Mouse (Mus musculus): ENCODE measurements around the gene S100a8. TPM values are rescaled to one million over a fixed set of nuclear protein-coding genes. Genes with fewer than 3 reads are reported as not detected.

S100a8 gene
- 1 to 10 TPM; 3.7 to 4.7 TPM for total RNA-seq (2021)

DNA sequence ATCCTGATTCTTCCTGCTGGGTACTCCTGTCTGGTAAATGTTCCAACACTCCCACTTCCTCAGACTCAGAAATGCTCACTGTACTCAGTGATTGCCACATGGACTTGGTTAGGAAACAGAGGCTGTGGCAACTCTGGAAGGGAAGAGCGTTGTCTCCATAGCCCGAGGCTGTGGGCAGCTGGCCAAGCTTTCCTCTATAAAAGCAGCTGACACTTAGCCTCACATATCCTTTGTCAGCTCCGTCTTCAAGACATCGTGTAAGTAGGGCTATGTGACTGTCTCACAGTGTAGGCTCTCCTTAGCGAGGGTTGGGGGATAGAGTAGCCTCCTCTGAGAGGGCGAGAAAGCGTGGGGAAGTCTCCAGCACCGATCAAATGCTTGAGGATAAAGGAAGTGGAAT lies at the start of gene S100a8:
Gene S100a8 (plus strand): TSS at position 133 of the 400 bp plus-strand sequence.
- intact Hi-C loops (cut with DNase I), result no loop called here
- peak; percentile 7 to 18 for DNase-seq

DNA sequence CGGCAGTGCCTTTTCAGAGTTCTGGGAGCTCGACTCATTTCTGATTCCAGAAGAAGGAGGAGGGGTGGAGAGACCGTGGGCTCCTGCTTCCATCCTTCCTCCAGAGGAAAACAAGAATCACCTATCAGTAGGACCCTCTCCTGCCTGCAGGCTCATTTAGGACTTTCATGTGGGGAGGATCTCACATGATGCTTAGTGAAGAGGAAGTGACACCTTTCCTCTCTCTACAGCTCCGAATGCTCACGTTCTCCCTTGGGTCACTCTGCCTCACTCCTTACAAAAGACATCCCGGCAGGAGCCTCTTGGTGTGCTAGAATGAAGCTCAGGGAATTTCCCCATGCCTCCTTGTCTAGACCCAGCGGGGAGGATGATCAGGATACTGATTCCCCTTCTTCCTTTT lies 47.2 kb upstream of the S100a8 start:
- no peak for DNase-seq
- intact Hi-C loops (cut with DNase I), result no loop called here

DNA sequence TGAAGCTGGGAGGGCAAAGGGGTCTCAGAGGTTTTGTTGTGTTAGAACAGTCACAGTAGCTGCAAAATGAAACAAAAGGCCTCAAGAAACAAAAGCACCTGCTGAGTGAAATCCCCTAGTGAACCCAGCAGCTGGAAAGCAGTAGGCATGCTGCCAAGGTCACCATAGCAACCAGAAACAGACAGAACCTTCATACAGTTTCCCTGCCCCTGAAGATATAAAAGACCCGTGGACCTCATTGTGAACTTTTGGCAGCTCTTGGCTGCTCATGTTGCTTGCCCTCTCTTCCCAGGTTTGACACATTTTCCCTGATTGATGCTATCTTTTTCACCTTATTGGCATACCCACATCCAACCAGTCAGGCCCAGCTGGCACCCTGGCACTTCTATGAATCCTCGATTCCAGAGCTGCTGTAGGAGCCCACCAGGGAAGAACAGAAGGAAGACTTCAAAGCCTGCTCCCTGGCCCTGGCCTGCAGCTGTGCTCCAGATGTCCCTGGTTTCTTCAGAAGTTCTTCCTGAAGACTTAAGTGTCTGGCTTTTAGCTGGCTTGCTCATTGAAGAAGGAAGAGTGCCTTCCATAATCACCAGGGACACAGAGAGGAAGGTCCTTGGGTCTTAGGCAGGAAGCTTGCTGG lies 45.2 kb upstream of the S100a8 start:
- DNase-seq, result peak; percentile 86 to 88
- intact Hi-C loops (cut with DNase I), result no loop called here

DNA sequence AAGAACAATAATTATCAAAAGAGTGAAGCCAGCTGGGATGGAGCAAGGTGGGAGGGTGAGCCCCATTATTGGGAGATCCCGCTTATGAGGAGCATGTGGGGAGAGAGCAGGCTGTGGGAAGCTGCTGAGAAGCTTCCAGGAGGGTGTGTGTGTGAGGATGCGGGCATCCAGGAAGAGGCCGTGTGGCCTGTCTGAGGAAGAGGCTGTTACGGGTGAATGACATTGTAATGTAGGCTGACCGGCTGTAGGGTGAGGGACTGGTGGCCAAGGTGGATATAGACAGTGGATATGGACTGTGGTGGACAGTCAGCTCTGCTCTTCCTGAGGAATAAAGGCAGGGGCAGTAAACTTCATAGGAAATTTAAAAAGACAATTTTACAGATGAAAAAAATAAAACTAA lies 43.3 kb upstream of the S100a8 start:
- DNase-seq, result no peak
- intact Hi-C loops (cut with DNase I), result no loop called here

DNA sequence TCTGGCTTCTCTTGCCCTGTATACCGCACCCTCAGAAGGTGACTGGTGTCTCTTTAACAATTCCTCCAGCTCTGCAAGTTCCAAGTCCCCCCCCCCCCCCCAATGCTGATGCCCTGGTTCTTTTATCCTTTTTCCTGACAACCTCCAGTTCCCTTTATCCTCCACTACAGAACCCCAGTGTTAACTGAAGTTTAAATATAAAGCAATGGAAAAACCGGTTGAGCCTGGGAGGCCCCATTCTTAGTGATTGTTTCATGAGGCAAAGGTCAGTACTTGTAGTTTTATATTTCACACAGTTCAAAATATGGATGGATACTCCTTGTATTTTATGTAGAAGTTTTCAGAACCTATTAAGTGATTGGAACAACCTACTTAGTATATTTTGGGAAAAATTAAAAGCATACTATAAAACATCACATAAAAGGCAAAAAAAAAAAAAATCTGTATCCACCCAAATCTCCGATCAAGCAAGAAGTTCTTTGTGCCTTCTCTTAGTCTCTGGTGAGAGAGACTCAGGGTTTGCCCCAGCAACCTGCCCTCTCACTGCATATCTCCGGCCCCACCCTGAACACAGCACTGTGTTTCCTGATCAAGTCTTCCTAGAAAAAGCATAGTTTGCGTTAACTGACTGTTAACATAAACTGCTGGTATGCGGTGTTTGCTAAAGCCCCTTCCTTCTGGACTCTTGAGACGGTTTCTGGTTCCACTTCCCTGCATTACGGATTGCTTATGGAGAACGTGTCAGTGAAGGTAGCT lies 42.3 kb upstream of the S100a8 start:
- intact Hi-C loops (cut with DNase I), result no loop called here
- DNase-seq, result no peak

DNA sequence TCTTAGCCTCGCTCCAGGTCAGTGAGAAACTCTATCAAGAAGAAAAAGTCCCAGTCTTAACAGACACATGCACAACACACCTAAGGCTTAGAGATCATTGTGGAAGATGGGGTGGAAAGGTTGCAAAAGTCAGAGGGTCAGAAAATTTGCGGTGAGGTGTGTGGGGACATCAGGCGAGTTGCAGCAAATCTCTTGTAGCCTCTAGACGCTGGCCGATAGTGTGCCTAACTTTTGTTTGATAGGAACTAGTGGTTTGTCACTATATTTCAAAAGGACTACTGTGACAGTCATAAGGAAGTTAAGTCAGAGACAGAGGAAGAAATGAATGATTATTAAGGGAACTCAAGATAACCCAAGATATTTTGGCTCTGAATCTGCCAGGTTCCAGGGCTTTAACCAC lies 41.4 kb upstream of the S100a8 start:
- intact Hi-C loops (cut with DNase I), result no loop called here
- no peak for DNase-seq

DNA sequence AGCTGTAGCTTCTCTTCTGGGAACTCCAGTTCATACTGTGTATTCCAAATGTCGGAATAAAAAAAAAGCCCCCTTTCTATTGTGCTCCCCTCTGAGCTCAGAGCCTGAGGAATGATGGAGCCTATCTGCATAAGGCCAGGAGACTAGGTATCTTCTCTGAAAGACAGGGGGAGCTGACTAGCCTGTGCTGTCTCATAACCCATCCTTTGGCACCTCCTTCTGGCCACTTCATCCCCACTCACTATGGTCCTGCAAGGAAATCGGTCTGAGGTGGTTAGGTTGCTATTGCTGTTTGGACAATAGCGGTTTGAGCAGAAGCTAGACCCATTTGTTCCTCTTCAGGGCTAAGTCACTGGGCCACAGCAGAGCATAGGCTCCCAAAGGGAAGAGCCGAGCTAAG lies 41.0 kb upstream of the S100a8 start:
- DNase-seq, result peak; percentile 29 to 33
- intact Hi-C loops (cut with DNase I), result no loop called here

DNA sequence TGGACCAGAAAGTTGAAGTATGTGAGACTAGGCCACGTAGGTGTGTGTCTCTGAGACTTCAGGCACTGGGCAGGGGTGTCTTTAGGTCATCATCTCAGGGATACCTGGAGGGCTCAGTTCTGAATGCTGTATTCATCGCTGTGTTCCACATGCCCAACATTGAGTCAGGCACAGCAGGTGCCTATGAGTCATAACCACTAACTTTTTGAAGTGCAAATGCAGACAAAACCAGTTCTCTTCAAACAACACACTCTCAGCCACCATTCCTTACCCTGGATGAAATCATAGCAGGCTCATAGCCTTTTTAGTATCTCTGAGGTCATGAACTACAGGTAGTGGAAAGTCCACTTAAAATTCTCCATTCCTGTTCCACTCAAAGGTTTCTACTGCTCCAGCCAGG lies 39.5 kb upstream of the S100a8 start:
- intact Hi-C loops (cut with DNase I), result no loop called here
- no peak for DNase-seq

DNA sequence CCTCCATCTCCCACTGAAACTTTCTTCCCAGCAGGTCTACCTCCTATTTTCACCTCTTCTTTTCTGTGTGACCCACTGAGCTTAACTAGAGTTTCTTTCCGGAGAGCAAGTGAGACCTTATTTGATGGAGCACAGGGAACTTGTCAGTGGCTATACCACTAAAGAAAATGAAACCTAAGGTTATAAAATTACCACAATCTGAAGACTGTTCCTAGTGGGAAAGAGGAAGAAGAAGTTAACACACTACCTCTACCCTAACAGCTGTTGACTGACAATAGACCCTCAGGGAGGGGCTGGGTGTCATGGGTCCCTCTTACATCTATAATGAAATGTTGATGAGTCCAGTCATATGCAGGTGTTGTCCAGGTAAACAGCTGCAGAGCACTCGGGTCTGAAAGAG lies 36.8 kb upstream of the S100a8 start:
- intact Hi-C loops (cut with DNase I), result no loop called here
- DNase-seq, result no peak

DNA sequence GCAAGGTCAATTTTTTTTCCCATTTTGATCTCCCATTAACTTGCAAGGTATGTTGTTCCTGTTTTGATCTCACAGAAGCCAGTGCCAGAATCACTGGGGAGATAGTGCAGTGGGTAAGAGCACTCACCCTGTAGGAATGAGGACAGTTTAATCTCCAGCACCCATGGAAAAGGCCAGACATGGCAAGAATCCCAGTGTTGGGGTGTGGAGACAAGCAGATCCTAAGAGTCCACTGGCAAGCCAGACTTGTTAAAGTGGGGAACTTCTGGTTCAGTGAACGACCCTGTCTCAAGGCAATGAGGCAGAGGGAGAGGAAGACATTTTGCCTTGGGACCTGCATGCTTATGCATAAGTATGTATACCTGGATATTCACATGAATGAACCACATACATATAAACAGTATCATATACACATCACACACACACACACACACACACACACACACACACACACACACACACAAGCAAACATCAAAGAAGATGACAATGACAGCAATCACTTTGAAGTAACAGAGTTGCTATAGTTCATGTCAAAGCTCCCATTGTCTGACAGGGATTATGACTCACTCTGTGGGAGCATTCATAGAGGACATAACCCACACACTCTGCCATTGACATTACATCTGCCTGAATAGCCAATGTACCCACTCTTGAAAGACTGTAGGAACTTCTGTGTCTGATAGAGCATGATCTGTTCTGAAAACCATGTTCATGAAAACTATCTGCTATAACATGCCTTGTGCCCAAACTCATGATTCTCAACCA lies 30.1 kb upstream of the S100a8 start:
- intact Hi-C loops (cut with DNase I), result no loop called here
- no peak for DNase-seq

DNA sequence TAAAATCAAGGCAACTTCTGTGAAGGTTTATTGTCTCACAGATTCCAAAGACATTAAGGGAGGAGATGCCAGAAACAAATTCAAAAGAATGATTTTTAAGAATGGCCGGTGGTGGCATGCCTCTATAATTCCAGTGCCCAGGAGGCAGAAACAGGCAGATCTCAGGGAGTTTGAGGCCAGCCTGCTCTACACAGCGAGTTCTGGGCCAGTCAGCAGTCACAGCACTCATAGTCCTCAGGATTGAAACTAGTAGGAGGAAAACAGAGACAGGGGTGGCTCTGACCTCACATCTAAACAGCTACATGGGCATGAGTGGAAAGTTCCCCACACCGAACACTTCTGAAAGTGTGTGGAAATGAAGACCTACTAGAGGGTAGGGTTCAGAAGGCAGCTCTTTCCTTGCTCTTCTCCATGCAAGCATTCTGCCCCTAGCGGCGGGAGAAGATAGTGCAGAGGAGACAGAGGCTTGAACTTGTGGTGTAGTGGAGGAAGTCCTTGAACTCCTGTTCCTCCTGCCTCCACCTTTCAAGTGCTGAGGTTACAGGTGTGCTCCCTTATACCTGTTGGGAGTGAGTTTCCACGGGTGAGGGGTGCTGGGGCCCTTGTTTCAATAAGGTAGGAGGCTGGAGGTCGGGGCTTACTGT lies 29.1 kb upstream of the S100a8 start:
- intact Hi-C loops (cut with DNase I), result no loop called here
- DNase-seq, result peak in 1 of 2 experiments; percentile 33

DNA sequence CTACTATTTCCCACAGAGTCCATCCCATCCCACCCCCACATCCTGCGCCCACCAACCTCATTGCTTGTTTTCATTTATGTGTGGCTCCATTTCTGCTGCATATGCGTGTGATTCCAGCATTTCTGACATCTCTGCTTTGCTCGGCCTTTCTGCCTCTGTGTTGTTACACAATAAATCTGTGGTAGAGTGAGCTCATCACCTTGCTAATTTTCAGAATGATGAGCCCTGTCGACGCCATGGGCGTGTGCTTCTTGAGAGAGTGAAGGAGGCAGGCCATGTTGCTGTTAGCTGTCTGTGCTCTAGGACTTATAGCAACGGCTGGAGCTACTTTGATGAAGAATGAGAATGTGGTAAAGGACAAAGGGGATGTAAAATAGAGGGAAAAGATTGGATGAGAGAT lies 27.8 kb upstream of the S100a8 start:
- intact Hi-C loops (cut with DNase I), result no loop called here
- DNase-seq, result no peak

DNA sequence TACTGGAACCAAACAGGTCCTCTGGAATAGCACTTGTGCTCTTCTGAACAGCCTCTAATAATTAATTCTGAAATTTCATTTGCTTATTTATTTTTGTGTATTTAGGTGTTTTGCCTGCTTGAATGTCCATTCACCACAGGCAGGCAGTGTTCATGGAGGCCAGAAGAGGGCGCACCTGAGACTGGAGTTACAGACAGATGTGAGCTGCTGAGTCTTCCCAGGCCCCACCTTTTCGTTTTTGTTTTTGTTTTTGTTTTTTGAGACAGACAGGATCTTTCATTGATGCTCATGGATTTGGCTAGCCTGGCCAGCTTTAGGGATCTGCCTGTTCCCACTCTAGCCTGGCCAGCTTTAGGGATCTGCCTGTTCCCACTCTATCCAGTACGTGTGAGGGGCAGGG lies 24.6 kb upstream of the S100a8 start:
- intact Hi-C loops (cut with DNase I), result no loop called here
- DNase-seq, result peak; percentile 33 to 67

DNA sequence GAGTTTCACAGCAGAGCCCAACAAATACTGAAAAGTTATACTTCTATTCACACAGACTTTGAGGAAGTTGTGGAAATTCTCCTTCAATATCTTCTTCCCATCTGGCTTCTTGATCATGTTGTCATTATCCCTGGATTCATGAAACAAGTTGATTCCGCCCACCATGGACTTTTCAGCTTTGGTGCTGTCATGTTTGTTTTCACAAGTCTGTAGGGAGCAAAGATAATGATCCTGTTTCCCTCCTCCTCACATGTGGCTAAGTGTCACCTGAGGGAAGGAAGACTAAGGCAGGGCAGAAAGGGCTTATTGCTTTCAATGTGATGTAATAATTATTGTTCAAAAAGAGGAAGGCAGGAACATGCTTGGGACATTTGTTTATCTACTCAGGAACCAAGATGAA lies 21.5 kb upstream of the S100a8 start:
- intact Hi-C loops (cut with DNase I), result no loop called here
- DNase-seq, result no peak

DNA sequence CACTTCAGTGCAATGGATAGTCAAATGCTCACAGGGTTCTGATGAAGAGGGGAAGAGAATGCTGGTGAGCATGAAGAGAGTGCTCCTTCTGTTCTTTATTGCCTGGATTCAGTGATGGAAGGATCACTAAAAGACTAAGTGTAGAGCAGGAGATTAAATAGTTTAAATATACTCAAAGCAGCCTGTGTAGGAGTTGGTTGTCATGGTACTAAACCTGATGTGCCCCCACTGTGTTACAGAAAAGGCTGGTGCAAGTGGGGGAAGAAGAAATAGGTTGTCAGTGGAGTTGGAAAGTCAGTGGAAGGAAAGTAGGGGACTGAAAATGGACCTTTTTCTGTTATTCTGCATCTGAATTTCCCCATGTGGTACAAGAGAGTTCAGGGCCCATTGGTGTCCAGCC lies 19.8 kb upstream of the S100a8 start:
- intact Hi-C loops (cut with DNase I), result no loop called here
- no peak for DNase-seq

DNA sequence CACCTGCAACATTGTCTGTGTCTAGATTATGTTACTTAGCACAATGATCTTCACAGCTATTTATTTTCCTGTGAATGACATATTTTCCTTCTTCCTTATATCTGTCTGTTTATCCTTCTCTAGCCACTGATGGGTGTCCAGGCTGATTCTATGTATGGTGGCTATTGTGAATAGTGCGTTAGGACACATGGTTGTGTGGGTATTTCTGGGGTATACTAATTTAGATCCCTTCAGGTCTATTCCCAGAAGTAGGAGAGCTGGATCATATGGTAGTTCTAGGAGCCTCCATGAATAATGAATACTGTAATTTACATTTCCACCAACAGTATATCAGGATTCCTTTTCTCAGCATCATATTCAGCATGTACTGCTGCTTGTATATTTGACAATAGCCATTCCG lies 18.9 kb upstream of the S100a8 start:
- intact Hi-C loops (cut with DNase I), result loop anchor here (5.0 to 10.0 kb wide), 2 partner anchors 63 to 235 kb away; no protein-coding TSS in a partner anchor
- no peak for DNase-seq

DNA sequence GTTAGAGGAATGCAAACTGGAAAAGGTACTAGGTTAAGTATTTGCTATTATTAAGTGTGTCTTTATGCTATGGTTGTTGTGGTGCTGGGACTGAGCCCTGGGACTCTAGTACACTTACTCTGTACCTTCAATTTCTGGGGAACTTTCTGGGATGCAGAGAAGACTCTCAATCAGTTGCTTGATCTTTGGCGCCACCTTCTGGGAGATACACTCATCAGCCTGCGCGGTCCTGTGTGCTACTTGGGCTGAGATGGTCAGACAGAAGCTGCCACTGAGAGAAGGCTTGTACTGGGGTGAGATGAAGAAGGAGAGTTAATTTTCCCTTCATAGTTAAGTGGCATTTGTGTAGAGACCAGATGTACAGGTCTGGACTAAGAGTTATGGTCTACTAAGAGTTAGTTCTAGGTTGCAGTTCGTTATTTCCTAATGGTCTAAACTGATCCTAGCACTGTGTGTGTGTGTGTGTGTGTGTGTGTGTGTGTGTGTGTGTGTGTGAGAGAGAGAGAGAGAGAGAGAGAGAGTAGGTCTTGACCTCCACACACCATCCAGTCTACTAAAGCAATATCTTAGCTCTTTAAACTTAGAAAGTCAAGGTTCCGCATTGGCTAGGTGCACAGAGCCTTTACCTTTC lies 15.8 kb upstream of the S100a8 start:
- DNase-seq, result peak; percentile 76 to 87
- intact Hi-C loops (cut with DNase I), result loop anchor here (1.0 to 10.0 kb wide), 3 partner anchors 66 to 238 kb away; partner anchors contain the start of gene Snapin

DNA sequence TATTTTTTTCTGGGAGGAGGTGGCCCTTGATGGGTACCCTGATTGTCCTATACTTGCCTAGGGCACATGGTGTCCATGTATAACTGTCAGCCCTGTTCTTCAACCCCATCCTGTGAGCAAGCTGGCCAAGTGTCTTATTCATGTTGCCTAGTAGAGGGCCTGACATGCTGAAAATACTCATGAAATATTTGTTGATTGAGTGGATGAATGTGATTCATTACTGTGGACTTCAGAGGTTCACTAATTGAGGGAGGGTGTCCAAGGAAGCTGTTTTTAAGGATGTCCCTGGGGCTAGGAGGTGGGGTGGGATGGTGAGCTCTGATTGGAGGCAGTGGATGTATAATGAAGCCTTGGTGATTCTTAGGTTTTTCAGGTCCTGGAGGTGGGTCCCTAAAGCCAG lies 15.1 kb upstream of the S100a8 start, which contains the start of gene S100a7a:
Gene S100a7a (plus strand): TSS at position 301 of the 400 bp plus-strand sequence.
- DNase-seq, result no peak
- intact Hi-C loops (cut with DNase I), result loop anchor here (5.0 to 10.0 kb wide), 2 partner anchors 66 to 239 kb away; no protein-coding TSS in a partner anchor

DNA sequence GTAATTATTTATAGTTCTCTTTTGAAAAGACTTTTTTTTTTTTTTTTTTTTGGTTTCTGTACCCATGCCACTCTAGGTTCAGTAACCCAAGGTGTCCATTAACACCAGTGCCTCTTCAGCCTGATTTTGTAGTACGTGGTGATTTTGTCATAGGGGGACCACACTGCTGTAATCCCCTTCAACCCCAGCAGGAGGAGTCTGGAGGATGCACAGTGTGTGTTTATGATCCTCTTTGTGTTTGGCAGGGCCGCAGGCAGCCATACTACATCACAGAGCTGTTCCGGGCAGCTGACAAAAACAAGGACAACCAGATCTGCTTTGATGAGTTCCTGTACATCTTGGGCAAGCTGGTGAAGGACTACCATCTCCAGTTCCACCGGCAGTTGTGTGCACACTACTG lies 11.4 kb upstream of the S100a8 start:
- peak in 1 of 2 experiments; percentile 22 for DNase-seq
- intact Hi-C loops (cut with DNase I), result loop anchor here (2.0 to 10.0 kb wide), 2 partner anchors 51 to 243 kb away; no protein-coding TSS in a partner anchor

DNA sequence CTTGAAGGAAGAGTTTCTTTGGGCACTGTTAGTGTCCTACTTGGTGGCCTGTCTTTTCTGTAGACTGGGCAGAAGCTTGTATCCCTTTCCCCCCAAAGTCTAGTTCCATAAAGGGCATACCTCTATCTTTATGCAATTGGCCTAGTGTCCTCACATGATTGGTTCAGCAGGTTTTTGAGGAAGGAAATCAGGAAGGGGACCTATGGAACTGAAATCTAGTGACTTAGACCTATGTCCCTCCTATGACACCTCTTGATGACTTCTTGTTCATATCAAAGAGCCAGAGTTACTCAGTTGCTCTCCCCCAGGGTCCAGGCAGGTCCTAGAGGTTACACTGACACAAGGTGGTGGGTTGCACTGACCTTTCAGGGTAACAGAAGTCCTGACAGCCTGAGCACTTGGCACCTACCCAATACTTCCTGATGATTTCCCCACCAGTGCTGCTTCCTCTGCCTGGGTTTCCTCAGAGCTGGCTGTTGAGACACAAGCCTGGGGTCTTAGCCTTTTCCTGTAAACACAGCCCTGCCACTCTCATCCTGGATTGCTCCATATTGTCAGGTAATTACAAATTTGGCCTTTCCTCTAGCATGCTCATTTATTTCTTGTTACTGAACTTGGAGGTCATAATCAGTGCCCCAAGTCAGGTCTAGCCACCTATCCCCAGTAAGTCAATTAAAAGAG lies 9.3 kb upstream of the S100a8 start:
- DNase-seq, result no peak
- intact Hi-C loops (cut with DNase I), result loop anchor here (10.0 kb wide), 1 partner anchor 245 kb away; no protein-coding TSS in a partner anchor

Measured in heart, postnatal 10 days (tissue).